Mouse (Mus musculus): Measurements from ENCODE around the gene Pdcd1lg2. TPM values are rescaled to one million over a fixed set of nuclear protein-coding genes. Genes with fewer than 3 reads are reported as not detected.

The Pdcd1lg2 gene
- polyA plus RNA-seq, 1 experiment from 2014 or later = not detected

DNA sequence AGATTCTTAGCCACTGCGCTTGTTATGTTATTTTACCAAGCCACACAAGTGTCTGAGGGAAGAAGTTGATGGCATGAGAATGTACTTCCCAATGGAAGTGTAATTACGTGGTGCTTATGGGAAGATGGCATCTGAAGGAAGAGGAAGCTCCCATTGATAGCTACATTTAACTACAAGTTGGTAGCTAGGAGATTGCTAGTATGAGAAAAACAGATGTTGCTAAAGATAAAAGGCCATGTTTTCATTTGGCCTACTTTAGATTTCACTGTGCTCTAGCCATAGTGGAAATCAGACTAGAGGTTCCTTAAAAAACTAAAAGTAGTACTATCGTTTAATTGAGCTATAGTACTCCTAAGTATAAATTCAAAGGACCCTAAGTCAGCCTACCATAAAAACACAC lies 28.5 kb downstream of the Pdcd1lg2 start:
- WGBS = 82% methylated on average over 3 of the region's 3 CpGs
- ATAC-seq (ENCODE audit: insufficient number of reproducible peaks, low FRiP score, low TSS enrichment, low read depth) = no peak
- Histone ChIP-seq H3K4me1 (ENCODE audit: control insufficient read depth, insufficient read depth, low read length) (no peaks in the 10 kb centered on the region), H3K36me3 (ENCODE audit: control insufficient read depth, insufficient read depth, low read length) (no peaks in the 10 kb centered on the region), H3K27me3 (ENCODE audit: control insufficient read depth, insufficient read depth, low read length) (no peaks in the 10 kb centered on the region), H3K9me3 (ENCODE audit: control insufficient read depth, low read length) (no peaks in the 10 kb centered on the region), H3K9ac (ENCODE audit: low read length) (no peak overlapping the region), H3K27ac (replicated peaks; ENCODE audit: low read depth, low read length) (no peak overlapping the region), H3K4me2 (ENCODE audit: low read depth, severe bottlenecking) (no peak overlapping the region), H3K4me3 (ENCODE audit: low read depth, low read length) (no peak overlapping the region)
- DNase-seq (ENCODE audit: low spot score) = no peak

DNA sequence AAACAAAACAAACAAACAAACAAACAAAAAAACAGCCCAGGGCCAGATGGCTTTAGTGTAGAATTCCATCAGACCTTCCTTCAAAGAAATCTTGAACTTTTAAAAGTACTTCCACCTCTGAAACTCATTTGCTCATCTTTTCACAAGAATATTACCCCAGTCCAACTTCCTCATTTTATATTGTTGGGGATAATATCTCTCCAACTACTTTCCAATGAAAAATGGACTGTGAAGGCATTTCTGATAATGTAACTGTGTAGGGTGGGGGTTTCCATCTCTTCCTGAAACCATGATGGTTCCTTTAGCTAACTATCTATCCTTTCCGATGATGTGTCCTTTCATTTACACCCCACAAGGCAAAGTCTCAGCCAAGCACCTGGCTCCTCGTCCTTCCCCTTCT lies 31.8 kb downstream of the Pdcd1lg2 start:
- Histone ChIP-seq H3K36me3 (ENCODE audit: control insufficient read depth, insufficient read depth, low read length) (no peaks in the 10 kb centered on the region), H3K27me3 (ENCODE audit: control insufficient read depth, insufficient read depth, low read length) (no peaks in the 10 kb centered on the region), H3K9ac (ENCODE audit: low read length) (no peak overlapping the region), H3K4me1 (ENCODE audit: control insufficient read depth, insufficient read depth, low read length) (no peaks in the 10 kb centered on the region), H3K9me3 (ENCODE audit: control insufficient read depth, low read length) (no peaks in the 10 kb centered on the region), H3K27ac (replicated peaks; ENCODE audit: low read depth, low read length) (no peak overlapping the region), H3K4me3 (ENCODE audit: low read depth, low read length) (no peak overlapping the region), H3K4me2 (ENCODE audit: low read depth, severe bottlenecking) (no peak overlapping the region)
- no peak for DNase-seq (ENCODE audit: low spot score)
- no peak for ATAC-seq (ENCODE audit: insufficient number of reproducible peaks, low FRiP score, low TSS enrichment, low read depth)
- WGBS = 77% methylated on average over 2 of the region's 2 CpGs

DNA sequence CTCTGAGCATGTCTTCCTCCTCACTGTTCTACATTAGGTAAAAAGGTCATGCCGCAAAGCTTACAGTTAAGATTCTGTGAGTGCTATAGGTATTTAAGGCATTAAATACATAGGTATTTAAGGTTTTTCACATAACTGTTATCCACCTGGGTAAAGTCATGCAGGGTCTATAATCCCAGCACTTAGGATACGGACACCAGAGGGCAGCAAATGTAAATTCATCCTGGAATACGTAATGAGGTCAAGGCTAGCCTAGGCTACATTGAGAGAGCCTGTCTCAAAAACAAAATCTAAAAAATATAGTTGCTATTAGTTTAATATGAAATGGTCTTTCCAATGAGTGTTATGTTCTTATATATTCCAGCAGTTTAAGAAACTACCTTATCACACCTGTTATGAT lies 33.6 kb downstream of the Pdcd1lg2 start:
- Histone ChIP-seq H3K4me3 (ENCODE audit: low read depth, low read length) (no peak overlapping the region), H3K4me1 (ENCODE audit: control insufficient read depth, insufficient read depth, low read length) (no peaks in the 10 kb centered on the region), H3K27me3 (ENCODE audit: control insufficient read depth, insufficient read depth, low read length) (no peaks in the 10 kb centered on the region), H3K9me3 (ENCODE audit: control insufficient read depth, low read length) (no peaks in the 10 kb centered on the region), H3K27ac (replicated peaks; ENCODE audit: low read depth, low read length) (no peak overlapping the region), H3K4me2 (ENCODE audit: low read depth, severe bottlenecking) (no peak overlapping the region), H3K36me3 (ENCODE audit: control insufficient read depth, insufficient read depth, low read length) (no peaks in the 10 kb centered on the region), H3K9ac (ENCODE audit: low read length) (no peak overlapping the region)
- DNase-seq (ENCODE audit: low spot score) (no peak), ATAC-seq (ENCODE audit: insufficient number of reproducible peaks, low FRiP score, low TSS enrichment, low read depth) (no peak)
- WGBS = 88% methylated on average over 3 of the region's 3 CpGs

DNA sequence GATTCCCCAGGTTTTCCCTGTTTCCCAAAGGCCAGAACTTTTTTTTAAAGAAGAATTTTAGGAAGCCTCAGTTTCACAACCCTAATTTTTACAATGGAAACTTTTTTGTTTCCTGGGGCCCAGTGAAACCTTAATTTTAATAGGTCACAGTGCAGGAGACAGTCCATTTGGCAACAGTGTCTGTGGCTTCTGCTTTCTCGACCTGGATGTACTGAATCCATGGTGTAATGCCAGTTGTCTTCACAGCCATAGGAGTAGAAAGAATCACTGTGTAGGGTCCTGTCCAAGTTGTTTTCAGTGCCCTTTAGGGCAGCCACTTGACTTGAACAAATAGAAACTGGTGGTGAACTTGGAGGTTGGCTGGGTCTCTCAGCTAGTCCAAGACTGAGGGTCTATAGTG lies 37.7 kb downstream of the Pdcd1lg2 start:
- ATAC-seq (ENCODE audit: insufficient number of reproducible peaks, low FRiP score, low TSS enrichment, low read depth) (no peak), DNase-seq (ENCODE audit: low spot score) (no peak)
- H3K27ac ChIP-seq (replicated peaks; ENCODE audit: low read depth, low read length) = no peak overlapping the region
- no peaks in the 10 kb centered on the region for H3K27me3 ChIP-seq (ENCODE audit: control insufficient read depth, insufficient read depth, low read length)
- H3K4me1 ChIP-seq (ENCODE audit: control insufficient read depth, insufficient read depth, low read length) = no peaks in the 10 kb centered on the region
- WGBS = 85% methylated on average over 1 of the region's 1 CpGs
- H3K36me3 ChIP-seq (ENCODE audit: control insufficient read depth, insufficient read depth, low read length) = no peaks in the 10 kb centered on the region
- no peak overlapping the region for H3K4me3 ChIP-seq (ENCODE audit: low read depth, low read length)
- no peak overlapping the region for H3K4me2 ChIP-seq (ENCODE audit: low read depth, severe bottlenecking)
- H3K9me3 ChIP-seq (ENCODE audit: control insufficient read depth, low read length) = no peaks in the 10 kb centered on the region
- no peak overlapping the region for H3K9ac ChIP-seq (ENCODE audit: low read length)

DNA sequence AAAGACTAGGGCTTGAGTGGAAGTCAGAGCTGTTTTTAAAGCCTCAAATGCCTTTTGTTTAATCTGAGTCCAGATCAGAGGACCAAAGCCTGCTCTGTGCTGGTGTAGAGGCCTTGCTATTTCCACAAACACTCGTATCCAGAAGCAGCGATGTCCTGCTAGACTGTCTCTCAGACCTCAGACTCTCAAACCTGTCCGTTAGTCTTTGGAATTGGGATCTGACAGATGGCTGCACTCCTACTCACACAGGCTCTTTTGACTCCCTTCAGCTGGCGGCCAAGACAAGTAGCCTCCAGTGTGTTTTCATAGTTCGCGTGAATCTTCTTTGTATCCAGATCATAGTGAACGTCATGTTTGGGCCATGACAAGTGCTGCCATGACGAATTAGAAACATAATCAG lies 39.7 kb downstream of the Pdcd1lg2 start:
- ATAC-seq (ENCODE audit: insufficient number of reproducible peaks, low FRiP score, low TSS enrichment, low read depth) = no peak
- no peaks in the 10 kb centered on the region for H3K4me1 ChIP-seq (ENCODE audit: control insufficient read depth, insufficient read depth, low read length)
- no peaks in the 10 kb centered on the region for H3K36me3 ChIP-seq (ENCODE audit: control insufficient read depth, insufficient read depth, low read length)
- H3K27me3 ChIP-seq (ENCODE audit: control insufficient read depth, insufficient read depth, low read length) = no peaks in the 10 kb centered on the region
- H3K4me2 ChIP-seq (ENCODE audit: low read depth, severe bottlenecking) = no peak overlapping the region
- H3K27ac ChIP-seq (replicated peaks; ENCODE audit: low read depth, low read length) = no peak overlapping the region
- no peak overlapping the region for H3K9ac ChIP-seq (ENCODE audit: low read length)
- H3K9me3 ChIP-seq (ENCODE audit: control insufficient read depth, low read length) = no peaks in the 10 kb centered on the region
- 91% methylated on average over 8 of the region's 8 CpGs for WGBS
- DNase-seq (ENCODE audit: low spot score) = no peak
- H3K4me3 ChIP-seq (ENCODE audit: low read depth, low read length) = no peak overlapping the region

DNA sequence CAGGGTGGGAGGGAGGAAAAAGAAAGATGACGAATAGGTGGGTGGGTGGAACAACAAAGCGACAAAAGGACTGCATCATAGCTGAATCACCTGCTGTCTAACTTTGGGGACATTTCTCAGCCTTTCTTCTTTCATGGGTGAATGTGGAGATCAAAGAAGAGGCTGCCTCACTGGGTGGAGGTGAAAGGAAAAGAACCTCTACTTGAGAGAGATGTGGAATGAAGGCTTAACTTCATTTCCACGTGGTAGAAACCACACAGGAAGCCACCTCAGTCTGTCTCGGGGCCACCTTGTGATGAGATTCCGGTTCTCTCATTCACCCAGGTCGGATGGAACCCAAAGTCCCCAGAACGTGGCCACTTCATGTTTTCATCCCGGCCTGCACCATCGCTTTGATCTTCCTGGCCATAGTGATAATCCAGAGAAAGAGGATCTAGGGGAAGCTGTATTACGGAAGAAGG lies 43.5 kb downstream of the Pdcd1lg2 start:
- H3K9me3 ChIP-seq (ENCODE audit: control insufficient read depth, low read length) = no peaks in the 10 kb centered on the region
- no peak overlapping the region for H3K4me2 ChIP-seq (ENCODE audit: low read depth, severe bottlenecking)
- WGBS = 82% methylated on average over 10 of the region's 10 CpGs
- H3K9ac ChIP-seq (ENCODE audit: low read length) = no peak overlapping the region
- no peaks in the 10 kb centered on the region for H3K36me3 ChIP-seq (ENCODE audit: control insufficient read depth, insufficient read depth, low read length)
- no peak overlapping the region for H3K4me3 ChIP-seq (ENCODE audit: low read depth, low read length)
- H3K4me1 ChIP-seq (ENCODE audit: control insufficient read depth, insufficient read depth, low read length) = no peaks in the 10 kb centered on the region
- H3K27me3 ChIP-seq (ENCODE audit: control insufficient read depth, insufficient read depth, low read length) = no peaks in the 10 kb centered on the region
- H3K27ac ChIP-seq (replicated peaks; ENCODE audit: low read depth, low read length) = no peak overlapping the region
- no peak for DNase-seq (ENCODE audit: low spot score)
- no peak for ATAC-seq (ENCODE audit: insufficient number of reproducible peaks, low FRiP score, low TSS enrichment, low read depth)

DNA sequence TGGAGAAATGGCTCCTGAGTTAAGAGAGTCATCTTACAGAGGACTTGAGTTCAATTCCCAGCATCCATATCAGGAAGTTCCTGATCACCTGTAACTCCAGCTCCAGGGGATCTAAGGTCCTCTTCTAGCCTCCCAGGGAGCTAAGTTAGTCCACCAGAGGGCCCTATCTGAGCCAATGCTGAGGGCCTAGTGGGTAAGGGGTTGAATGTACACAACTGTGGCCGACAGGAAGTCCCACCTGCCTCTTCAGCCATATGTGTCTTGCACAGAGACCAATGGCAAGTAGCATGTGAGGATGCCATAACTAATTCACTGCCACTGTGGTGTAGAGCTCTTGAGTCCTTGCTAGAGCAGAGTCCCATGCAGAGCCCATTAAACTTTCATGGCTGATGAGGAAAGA lies 44.4 kb downstream of the Pdcd1lg2 start:
- DNase-seq (ENCODE audit: low spot score) (no peak), ATAC-seq (ENCODE audit: insufficient number of reproducible peaks, low FRiP score, low TSS enrichment, low read depth) (no peak)
- Histone ChIP-seq H3K27ac (replicated peaks; ENCODE audit: low read depth, low read length) (no peak overlapping the region), H3K4me2 (ENCODE audit: low read depth, severe bottlenecking) (no peak overlapping the region), H3K4me3 (ENCODE audit: low read depth, low read length) (no peak overlapping the region), H3K4me1 (ENCODE audit: control insufficient read depth, insufficient read depth, low read length) (no peaks in the 10 kb centered on the region), H3K9me3 (ENCODE audit: control insufficient read depth, low read length) (no peaks in the 10 kb centered on the region), H3K36me3 (ENCODE audit: control insufficient read depth, insufficient read depth, low read length) (no peaks in the 10 kb centered on the region), H3K27me3 (ENCODE audit: control insufficient read depth, insufficient read depth, low read length) (no peaks in the 10 kb centered on the region), H3K9ac (ENCODE audit: low read length) (no peak overlapping the region)
- WGBS = 79% methylated on average over 1 of the region's 1 CpGs

DNA sequence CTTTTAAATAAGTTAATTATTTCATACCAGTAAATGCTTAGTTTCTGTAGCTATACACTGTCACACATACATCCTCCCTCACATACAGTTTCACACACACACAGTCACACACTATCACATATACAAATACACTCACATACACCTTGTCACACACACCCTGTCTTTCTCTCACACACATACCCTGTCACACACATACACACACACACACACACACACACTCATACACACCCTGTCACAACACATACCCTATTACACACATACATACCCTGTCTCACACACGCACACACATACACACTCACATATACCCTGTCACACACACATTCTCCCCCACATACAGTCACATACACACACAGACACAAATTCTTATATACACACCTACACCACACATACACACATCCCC lies 47.3 kb downstream of the Pdcd1lg2 start:
- WGBS = 87% methylated on average over 1 of the region's 1 CpGs
- Histone ChIP-seq H3K27me3 (ENCODE audit: control insufficient read depth, insufficient read depth, low read length) (no peaks in the 10 kb centered on the region), H3K4me2 (ENCODE audit: low read depth, severe bottlenecking) (no peak overlapping the region), H3K9ac (ENCODE audit: low read length) (no peak overlapping the region), H3K9me3 (ENCODE audit: control insufficient read depth, low read length) (no peaks in the 10 kb centered on the region), H3K36me3 (ENCODE audit: control insufficient read depth, insufficient read depth, low read length) (no peaks in the 10 kb centered on the region), H3K4me3 (ENCODE audit: low read depth, low read length) (no peak overlapping the region), H3K4me1 (ENCODE audit: control insufficient read depth, insufficient read depth, low read length) (no peaks in the 10 kb centered on the region), H3K27ac (replicated peaks; ENCODE audit: low read depth, low read length) (no peak overlapping the region)
- no peak for DNase-seq (ENCODE audit: low spot score)
- no peak for ATAC-seq (ENCODE audit: insufficient number of reproducible peaks, low FRiP score, low TSS enrichment, low read depth)

DNA sequence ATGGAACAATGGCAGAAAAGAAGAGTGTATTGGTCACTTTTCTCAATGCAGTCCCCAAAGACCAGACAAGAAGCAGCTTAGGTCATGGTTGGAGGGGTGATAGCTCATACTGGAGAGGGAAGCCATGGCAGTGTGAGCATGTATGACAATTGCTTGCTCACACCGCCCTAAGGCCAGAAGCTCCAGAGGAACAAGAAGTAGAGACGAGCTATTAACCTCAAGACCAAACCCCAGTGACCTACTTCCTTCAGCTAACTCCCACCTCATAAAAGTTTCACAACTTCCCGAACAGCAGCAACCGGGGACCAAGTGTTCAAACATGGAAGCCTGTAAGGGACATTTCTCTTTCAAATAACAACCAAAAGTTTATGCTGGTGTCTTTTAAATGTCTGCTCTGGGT lies 51.7 kb downstream of the Pdcd1lg2 start:
- no peaks in the 10 kb centered on the region for H3K4me1 ChIP-seq (ENCODE audit: control insufficient read depth, insufficient read depth, low read length)
- H3K27me3 ChIP-seq (ENCODE audit: control insufficient read depth, insufficient read depth, low read length) = no peaks in the 10 kb centered on the region
- no peak overlapping the region for H3K9ac ChIP-seq (ENCODE audit: low read length)
- WGBS = 54% methylated on average over 4 of the region's 4 CpGs
- no peak overlapping the region for H3K4me2 ChIP-seq (ENCODE audit: low read depth, severe bottlenecking)
- H3K36me3 ChIP-seq (ENCODE audit: control insufficient read depth, insufficient read depth, low read length) = no peaks in the 10 kb centered on the region
- no peak overlapping the region for H3K4me3 ChIP-seq (ENCODE audit: low read depth, low read length)
- DNase-seq (ENCODE audit: low spot score) (no peak), ATAC-seq (ENCODE audit: insufficient number of reproducible peaks, low FRiP score, low TSS enrichment, low read depth) (no peak)
- H3K9me3 ChIP-seq (ENCODE audit: control insufficient read depth, low read length) = no peaks in the 10 kb centered on the region
- no peak overlapping the region for H3K27ac ChIP-seq (replicated peaks; ENCODE audit: low read depth, low read length)
